Mouse (Mus musculus): ENCODE measurements around the gene Plcd3.

Plcd3 gene

DNA sequence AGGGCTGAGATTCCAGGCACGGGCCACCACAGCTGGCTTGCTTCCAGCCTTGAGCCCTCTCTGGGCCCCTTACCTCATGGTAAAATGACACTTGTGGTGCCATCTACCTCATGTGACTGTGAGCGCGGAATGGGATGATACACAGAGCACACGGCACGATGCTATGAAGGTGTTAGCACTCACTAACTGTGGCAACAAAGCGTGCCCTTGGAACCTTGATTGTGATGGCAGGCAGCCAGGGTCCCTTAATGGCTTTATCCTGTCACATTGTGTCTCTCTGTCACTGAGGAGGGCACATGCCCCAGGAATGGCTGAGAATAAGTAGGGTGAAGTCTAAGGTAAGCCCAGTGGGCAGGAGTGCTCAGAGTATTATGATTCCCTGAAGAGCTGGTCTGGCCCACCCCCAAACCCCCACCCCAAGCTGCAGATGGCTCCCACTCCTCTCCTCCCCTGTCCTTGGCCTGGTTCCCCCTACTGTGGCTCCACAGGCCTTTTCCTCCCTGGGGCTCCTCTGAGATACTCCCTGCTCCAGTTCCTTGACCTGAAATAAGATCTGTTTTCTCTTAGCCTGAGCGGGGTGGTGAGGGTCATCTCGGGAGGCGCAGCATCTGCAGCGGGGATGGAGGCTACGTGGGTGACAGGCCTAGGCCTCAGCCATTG is 2.8 kb downstream of the Plcd3 start:
- no peak for DNase-seq (ENCODE audit: low read depth, low spot score)

GRCm38 (mm10) chr11:103096979-103097894 is 4.2 kb downstream of the Plcd3 start:
- DNase-seq (ENCODE audit: low read depth, low spot score), result no peak

- DNase-seq (ENCODE audit: low read depth, low spot score), result no peak
Measured at GRCm38 (mm10) chr11:103095801-103096200, 5.7 kb downstream of the Plcd3 start.

DNA sequence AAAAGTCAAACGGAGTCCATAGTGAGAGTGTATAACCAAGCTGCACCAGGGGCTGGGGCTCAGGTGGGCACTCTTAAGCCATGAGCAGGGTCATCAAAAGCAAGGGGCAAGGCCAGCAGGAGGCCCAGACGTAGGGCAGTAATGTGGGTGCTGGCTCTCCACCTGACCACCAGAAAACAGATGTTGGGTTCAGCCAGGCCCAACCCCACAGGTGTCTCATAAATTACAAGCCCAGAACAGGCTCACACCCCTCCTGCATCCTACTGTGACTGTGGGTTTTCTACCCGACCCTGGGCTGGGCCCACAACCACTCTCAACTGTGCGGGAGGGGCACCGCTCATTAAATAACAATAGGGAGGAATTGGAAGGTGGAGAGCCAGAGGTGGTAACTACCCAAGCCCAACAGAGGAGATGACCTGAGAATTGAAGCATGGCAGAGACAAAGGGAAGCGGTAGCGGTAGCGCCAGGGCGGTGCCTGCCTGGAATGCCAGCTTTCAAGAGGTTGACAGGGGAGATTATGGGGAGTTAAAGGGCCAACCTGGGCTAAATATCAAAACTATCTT is 6.3 kb downstream of the Plcd3 start:
- DNase-seq (ENCODE audit: low read depth, low spot score), result no peak

- no peak for DNase-seq (ENCODE audit: low read depth, low spot score)
Measured at GRCm38 (mm10) chr11:103093862-103094833, 7.3 kb downstream of the Plcd3 start.

DNA sequence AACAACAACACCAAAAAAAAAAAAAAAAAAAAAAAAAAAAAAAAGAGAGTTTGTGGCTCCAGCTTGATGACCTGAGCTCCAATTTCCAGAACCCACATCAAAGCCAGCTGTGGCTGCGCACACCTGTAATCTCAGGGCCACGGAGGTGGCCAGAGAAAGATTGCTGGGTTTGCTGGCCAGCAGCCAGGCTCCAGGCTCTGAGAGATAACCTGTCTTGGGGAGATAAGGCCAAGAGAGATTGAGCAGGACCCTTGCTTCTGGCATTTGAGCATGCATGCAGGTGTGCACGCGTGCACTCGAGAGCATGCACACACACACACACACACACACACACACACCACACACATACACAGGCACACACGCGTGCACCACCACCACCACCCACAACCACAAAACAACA is 8.2 kb downstream of the Plcd3 start:
- no peak for DNase-seq (ENCODE audit: low read depth, low spot score)

GRCm38 (mm10) chr11:103081631-103082030 is 19.8 kb downstream of the Plcd3 start:
- no peak for DNase-seq (ENCODE audit: low read depth, low spot score)

- DNase-seq (ENCODE audit: low read depth, low spot score), result no peak
Measured at GRCm38 (mm10) chr11:103080323-103081091, 21.0 kb downstream of the Plcd3 start.

- DNase-seq (ENCODE audit: low read depth, low spot score), result no peak
Measured at GRCm38 (mm10) chr11:103078131-103078530, 23.3 kb downstream of the Plcd3 start.

DNA sequence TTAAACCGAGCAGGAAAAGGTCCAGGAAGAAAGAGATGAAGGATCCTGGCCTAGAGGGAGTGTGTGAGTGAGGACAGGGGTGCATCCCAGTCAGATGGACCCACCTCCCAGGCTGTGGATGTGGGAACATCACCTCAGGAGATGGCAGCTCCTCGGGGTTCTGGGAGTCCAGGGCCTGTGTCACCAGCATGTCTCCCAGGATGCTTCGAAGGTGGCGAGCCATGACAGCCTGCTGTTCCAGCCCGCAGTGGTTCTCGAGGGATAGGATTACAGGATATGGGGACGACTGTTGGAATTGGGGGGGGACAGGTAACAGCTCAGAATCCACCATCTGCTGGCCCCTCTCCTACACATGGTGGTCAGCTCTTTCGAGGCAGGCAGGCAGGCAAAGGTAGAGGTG is 24.9 kb downstream of the Plcd3 start:
- DNase-seq (ENCODE audit: low read depth, low spot score), result no peak

DNA sequence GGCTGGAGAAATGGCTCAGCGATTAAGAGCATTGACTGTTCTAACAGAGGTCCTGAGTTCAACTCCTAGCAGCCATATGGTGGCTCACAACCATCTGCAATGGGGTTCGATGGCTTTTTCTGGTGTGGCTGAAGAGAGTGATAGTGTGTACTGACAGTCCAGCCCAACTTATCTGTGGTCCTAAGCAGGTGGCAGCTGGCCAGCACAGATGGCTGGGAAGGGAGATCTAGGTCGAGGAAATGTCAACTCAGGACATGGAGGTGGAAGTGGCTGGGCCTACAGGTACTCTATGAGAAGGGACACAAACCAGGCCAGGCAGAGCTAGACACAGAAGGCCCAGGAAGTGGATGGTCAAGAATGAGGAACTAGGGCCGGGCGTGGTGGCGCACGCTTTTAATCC is 25.4 kb downstream of the Plcd3 start:
- no peak for DNase-seq (ENCODE audit: low read depth, low spot score)

DNA sequence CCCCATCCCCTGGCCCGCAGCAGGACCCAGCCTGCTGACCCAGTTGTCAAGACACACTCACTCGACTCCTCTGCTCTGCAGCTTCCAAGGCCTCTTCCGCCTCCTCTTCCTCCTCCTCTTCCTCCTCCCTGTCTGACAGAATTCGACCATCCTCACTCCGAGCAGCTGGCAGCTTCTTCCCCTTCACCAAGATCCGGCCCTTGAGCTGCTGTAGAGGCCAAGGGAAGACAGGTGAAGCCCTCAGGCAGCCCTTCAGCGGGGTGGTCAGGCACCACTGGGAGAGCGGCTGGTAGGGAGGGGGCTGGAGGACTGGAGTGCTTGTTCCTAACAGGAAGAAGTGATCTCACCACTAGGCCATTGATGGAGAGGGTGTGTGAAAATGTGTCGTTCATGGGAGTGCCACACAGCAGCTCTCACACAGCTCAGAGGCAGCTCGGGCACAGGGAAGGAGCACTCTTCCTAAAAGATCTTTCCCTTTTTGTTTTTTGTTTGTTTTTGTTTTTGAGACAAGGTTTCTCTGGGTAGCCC is 26.6 kb downstream of the Plcd3 start:
- no peak for DNase-seq (ENCODE audit: low read depth, low spot score)

- no peak for DNase-seq (ENCODE audit: low read depth, low spot score)
Measured at GRCm38 (mm10) chr11:103074121-103074650, 27.3 kb downstream of the Plcd3 start.

DNA sequence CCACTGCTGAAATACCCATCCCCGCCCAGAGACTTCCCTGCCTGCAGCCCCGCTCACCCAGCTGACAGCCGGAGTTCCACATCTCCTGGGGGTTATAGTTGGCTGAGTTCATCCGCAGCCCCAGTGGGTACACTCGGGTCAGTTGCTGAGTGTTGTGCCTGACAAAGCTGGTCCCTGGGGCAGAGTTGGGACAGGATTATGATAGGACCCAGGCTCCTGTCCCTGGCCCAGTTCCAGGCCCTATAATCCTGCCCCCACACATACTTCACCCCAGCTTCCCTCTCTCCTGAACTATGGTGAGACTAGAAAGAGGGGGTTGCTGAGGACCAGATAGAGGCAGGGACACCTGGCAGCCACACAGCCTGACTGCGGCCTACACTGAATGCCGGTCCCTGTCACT is 27.8 kb downstream of the Plcd3 start:
- DNase-seq (ENCODE audit: low read depth, low spot score), result no peak

DNA sequence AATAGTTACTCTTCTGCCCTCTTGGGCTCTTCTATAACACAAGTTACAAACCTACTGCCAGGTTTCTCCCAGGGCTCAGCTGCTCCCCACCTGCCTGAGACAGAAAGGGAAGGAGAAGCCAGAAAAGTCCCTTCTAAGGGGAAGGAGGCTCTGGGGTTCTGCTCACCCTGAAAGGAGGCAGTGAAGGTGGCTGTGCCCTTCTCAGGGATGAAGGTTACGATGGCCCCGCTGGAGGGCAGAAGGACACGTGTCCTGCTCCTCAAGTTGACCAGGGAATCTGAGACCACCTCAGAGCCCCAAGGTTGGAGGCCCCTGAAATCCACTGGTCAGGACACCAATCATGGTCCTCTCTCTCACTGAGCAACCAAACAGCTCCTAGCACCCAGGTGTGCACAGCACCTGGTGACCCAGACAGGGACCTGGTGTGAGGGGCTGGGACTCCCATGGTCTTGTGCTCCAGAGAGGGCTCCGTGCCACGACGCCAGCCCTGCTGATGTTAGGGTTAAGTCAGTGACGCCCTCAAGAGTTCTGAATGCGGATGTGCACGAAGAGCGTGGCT is 31.1 kb downstream of the Plcd3 start:
- no peak for DNase-seq (ENCODE audit: low read depth, low spot score)

DNA sequence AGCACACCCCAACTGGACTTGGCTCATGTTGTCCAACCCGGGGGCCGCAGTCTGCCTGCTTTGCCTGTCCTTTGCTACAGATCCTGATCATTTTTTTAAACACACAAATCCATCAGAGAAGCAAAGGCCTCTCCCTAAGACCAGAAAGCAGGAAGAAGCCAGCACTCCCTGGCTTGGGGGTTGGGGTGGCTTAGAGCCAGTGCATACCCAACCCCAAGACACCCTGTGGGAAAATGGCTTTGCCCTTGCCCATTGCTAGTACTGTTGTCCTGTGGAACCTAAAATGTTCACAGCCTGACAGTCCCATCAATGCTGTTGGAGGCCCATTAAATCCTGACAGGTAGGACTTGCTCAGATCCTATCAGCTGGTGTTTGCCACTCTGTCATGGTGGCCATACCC is 31.7 kb downstream of the Plcd3 start:
- DNase-seq (ENCODE audit: low read depth, low spot score), result no peak

DNA sequence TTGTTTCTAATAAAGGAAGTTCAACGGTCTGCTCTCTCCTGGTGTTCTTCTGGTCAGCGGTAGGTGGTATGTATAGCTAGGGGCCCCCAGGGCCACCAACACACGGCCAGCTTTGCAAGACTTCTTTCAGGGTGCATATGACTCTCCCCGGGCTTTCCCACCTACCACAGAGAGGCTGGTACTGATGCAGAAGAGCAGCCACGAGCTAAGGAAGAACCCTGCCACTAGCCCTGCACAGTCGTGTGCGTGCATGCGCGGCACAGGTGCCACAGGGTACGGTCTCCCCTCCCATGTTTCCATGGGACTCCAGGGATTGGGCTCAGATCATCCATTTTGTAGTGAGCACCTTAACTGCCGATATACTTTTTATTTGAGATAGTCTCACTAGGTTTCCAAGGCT is 32.6 kb downstream of the Plcd3 start:
- no peak for DNase-seq (ENCODE audit: low read depth, low spot score)

DNA sequence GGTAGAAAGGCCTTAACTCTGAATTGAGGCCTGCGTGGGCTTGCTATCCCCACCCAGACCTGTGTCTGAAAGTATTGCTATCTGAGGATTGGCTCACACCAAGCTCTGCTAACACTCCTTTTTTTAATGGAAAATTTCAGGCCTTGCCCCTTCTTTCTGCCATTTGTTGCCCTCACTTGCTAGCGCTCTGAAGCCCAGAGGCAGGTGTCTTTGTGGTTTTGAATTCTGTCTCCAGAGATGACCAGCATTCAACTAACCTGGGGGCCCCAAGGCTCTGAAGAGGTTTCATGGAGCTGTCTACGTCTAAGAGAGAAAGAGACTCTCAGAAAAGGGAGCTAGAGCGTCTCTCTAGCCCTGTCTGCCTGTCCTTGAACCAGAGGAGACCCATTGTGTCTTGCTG is 33.2 kb downstream of the Plcd3 start:
- no peak for DNase-seq (ENCODE audit: low read depth, low spot score)

GRCm38 (mm10) chr11:103067457-103068001 is 33.9 kb downstream of the Plcd3 start:
- no peak for DNase-seq (ENCODE audit: low read depth, low spot score)

DNA sequence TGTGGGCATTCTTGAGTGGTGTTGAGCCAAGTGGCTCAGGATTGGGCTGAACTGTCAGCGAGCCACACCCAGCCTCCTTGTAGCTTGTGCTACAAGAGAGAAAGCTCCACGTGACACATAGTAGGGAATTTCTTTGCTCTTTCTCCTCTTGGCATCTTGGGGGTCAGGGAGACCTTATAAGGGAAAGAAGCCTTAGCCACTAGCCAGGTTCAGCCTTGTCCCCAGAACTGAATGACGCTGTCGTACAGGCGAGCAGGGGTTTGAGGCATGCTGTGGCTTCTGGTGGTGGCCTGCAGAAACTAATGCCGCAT is 34.5 kb downstream of the Plcd3 start:
- DNase-seq (ENCODE audit: low read depth, low spot score), result no peak

Measured in telencephalon, adult 2 months (tissue).